Mouse (Mus musculus) hindbrain, embryonic 11.5 days (tissue): ENCODE data around the gene Map1s. TPM values are rescaled to one million over a fixed set of nuclear protein-coding genes. Genes with fewer than 3 reads are reported as not detected.

Source experiments
- microRNA counts: library from miRNA; unstranded; fragments of <30 nt; microRNA quantifications from one replicate; lab custom pipeline; 2015
- polyA plus RNA-seq: library from polyadenylated mRNA; unstranded; fragments of >200 nt; fragmentation: Nextera tagmentation; extraction: Ambion mirVana; gene quantifications from 2 replicates; pipeline ENCODE4 v1.2.1, GENCODE M21; 2014

Map1s gene
- polyA plus RNA-seq, 1 experiment from 2014 or later = 32.3 TPM

MicroRNAs within 50 kb of the gene (microRNA counts, 519-probe panel; counts per million panel counts)
- microRNA mmu-miR-1969 (lab: Ali Mortazavi, UCI) = not detected

Other genes starting within 250 kb of the Map1s start
- gene Pgpep1, start 245.5 kb upstream of the Map1s start, polyA plus RNA-seq = 170 TPM in 2 replicates
- 282 and 299 TPM in 2 replicates for gene Lsm4, start 232.7 kb upstream of the Map1s start, polyA plus RNA-seq
- gene Jund, start 207.0 kb upstream of the Map1s start, polyA plus RNA-seq = 126 and 137 TPM in 2 replicates
- gene Iqcn, start 202.5 kb upstream of the Map1s start, polyA plus RNA-seq = 0.03 and 0.14 TPM in 2 replicates
- not detected in 2 replicates for gene Gm3336, start 187.4 kb upstream of the Map1s start, polyA plus RNA-seq
- gene Pde4c, start 182.2 kb upstream of the Map1s start, polyA plus RNA-seq = 0.09 TPM in 1 of 2 replicates, not detected in the other
- 91.5 and 94.3 TPM in 2 replicates for gene Rab3a, start 151.3 kb upstream of the Map1s start, polyA plus RNA-seq
- 38.7 and 40.6 TPM in 2 replicates for gene Mpv17l2, start 145.0 kb upstream of the Map1s start, polyA plus RNA-seq
- gene Pik3r2, start 129.2 kb upstream of the Map1s start, polyA plus RNA-seq = 31.5 and 36.5 TPM in 2 replicates
- gene Mast3, start 100.9 kb upstream of the Map1s start, polyA plus RNA-seq = 11.2 and 12.3 TPM in 2 replicates
- gene Il12rb1, start 97.5 kb upstream of the Map1s start, polyA plus RNA-seq = 0.08 TPM in 1 of 2 replicates, not detected in the other
- 9.9 and 10.3 TPM in 2 replicates for gene Arrdc2, start 66.2 kb upstream of the Map1s start, polyA plus RNA-seq
- gene Kcnn1, start 42.7 kb upstream of the Map1s start, polyA plus RNA-seq = 10.7 and 12.2 TPM in 2 replicates
- gene Ccdc124, start 32.0 kb upstream of the Map1s start, polyA plus RNA-seq = 162 and 173 TPM in 2 replicates
- gene Slc5a5, start 13.2 kb upstream of the Map1s start, polyA plus RNA-seq = 0.47 and 0.71 TPM in 2 replicates
- 3,048 and 3,182 TPM in 2 replicates for gene Rpl18a, start 8.5 kb upstream of the Map1s start, polyA plus RNA-seq